Mouse (Mus musculus): ENCODE measurements around the gene Cfb. TPM values are rescaled to one million over a fixed set of nuclear protein-coding genes. Genes with fewer than 3 reads are reported as not detected.
A peak's percentile ranks its signal among the peaks of the same experiment; 100 is the strongest.
"Not testable (repeated sequence)": the region's sequence is repeated elsewhere in the genome, so short reads cannot be mapped to it uniquely, and the experiment has no call there.

The Cfb gene
- total RNA-seq, 4 experiments from 2014 or later: 9.5 to 29.5 (median 17.1) TPM

DNA sequence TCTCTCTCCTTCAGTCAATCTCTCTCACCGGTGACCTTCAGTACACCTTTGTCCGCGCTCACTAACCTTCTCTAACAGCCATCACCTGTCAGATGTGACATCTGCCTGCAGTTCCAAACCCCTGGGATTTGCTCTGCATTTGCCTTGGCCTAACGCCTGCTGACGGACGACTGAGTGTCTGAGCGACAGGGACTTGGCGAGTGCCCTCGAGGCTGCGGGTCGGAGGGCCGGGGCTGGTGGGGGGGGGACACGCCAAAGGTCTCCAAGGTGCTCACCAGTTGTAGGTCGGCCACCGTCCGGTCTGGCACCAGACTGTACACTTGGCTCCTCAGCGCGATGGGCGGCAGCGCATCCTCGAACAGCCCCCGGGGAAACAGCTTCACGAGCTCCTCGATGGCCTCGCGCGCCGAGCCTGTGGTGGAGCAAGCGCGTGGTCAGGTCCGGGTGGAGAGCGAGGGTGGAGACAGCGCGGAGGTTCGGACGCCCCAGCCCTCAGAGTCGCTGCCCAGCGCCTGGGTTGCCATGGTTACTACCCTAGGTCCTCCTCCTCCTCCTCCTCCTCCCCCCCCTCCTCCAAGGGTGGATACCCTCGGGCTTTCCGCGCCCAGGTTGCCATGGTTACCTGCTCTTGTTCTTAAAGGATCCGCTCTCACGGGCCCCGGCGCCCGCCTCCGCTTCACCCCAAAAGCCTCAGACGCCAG lies 26.0 kb downstream of the Cfb start:
- no peak for DNase-seq

DNA sequence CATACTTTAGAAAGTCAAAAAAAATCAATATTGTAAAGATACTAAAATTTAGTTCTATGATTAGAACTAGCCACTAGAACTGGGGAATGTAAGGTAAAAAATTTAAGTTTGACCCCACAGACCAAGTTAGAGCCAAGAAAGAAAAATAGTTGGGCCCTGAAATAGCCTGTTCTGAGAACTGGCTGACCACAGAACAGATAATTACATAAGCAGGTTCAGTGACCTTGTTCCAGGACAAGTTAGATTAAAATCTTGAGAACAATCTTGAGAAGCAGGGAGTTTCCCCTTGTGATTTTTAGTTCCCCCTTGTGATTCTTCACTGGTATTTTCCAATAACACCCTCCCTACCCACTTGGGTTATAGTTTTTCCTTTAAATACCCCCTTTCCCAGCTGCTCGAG lies 31.5 kb downstream of the Cfb start:
- DNase-seq: not testable (repeated sequence)

DNA sequence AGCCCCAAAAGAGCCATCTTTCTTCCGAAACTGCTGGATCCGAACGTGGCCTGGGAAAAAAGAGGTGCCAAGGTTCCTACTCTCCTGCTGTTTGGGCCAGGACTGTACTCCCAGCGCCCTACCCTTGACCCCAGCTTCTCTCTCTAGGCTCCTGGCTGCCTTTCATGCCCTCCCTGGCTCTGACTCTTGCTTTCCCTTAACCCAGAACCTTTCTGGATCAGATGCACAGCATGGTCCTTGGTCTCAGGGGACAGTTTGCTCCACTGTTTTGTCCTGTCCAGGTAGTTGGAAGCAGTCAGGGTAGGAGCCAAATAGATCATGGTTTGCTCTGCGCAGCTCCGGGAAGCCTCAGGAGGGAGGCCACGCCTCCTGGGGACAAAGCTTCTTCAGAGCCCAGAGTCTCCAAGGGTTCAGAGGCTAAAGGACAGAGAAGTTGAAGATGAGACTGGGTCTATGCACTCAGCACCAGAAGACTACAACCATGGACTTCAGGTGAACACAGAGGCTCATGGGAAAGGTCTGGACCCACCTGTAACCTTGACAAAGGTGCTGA lies 47.4 kb downstream of the Cfb start:
- no peak for DNase-seq

DNA sequence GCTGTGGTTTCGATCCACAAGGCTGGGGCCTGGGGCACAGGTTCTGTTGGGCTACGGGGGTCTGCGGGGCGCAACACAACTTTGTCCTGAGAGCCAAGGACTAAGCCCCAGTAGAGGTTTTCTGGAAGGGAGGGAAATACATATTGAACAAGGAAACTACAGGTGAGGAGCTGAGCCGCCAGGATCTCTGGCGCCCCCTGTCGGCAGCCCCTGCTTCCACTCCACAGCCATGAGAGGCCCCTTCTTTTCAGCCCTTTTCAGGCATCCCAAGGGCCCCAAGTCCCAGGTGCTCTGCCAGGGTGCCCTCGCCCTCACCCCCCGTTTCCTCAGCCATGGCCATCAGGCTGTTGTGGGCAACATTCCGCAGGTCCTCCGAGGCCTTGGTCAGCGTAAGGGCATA lies 48.6 kb downstream of the Cfb start:
- DNase-seq: not testable (repeated sequence)

DNA sequence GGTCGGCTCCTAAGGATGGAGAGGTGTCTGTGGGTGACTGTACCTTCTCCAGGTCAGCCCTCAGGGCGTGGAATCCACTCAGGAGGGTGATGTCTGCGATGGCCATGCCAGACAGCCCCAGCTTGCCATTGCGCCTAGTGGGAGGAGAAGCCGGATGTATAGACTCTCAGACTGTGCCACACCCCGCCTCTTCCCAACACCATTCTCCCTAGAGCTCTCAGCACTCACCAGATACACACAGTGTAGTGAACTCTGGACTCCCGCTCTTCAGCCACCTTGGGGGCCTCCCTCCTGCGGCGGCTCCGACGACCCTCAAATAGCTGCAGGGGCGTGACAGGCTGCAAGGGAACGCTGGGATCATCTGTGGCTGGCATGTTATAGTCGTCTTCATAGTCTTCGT lies 51.0 kb downstream of the Cfb start:
- DNase-seq: no peak

DNA sequence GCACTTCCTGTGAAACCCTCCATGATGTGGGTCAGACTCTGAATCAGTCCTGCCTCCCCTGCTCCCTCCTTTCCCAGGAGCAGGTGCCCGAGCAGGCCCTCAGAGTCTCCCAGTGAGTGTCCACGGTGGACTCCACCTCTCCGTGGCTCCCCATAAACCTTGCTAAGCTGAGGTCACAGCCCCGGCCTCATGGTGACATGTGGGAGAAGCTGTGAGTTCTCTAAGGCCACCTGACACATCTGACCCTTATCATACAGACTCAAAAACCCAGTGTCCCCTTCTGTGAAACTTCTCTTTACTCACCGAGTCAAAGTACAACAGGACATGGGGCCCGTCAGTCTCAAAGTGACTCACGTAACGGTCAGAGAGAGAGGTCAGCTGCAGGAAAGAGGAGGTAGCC lies 51.5 kb downstream of the Cfb start:
- not testable (repeated sequence) for DNase-seq

DNA sequence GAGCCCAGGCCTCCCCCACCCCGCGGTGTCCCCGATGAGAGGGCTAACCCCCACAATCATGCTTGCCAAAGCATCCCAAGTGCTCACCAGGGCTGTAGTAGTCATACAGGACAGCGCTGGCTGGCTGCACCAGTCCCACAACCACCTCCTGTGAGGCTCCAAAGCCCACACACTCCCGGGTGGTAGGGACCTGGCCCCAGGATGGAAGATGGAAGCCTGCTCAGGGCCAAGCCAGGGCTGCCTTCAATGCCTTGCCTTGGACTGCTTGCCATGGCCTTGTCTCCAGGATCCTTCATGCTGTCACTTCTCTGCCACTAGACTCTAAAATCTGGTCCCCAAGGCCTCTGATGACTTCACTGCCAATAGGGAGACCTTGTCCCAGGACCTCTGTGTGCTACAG lies 51.9 kb downstream of the Cfb start:
- DNase-seq: peak; percentile 80

DNA sequence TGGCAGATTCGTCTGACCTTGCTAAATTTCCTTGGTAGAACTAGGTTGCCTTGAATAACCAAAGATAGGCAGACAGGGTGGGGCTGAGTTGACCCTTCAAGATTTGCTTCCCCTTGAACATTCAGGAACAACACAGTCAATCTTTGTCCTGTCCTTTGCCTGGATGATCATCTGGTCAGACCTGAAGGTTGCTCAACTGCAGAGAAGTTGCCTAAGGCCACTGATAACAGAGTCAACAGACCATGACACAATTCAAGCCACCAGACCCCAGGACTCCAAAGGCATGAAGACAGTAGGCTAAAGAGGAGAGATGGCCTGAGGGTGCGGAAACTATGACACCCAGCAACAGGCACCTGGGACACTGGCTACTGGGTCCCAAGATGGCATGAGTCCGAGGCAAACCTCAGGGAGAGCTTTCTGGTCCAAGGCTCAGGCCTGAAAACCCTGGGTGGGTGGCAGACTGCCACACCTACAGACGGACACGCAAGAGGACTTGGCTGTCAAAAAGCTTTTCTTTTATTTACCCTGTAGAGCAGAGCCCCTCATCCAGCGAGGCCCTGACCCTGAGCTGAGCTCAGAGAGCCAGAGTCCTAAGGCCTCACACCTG lies 53.6 kb downstream of the Cfb start:
- no peak for DNase-seq

DNA sequence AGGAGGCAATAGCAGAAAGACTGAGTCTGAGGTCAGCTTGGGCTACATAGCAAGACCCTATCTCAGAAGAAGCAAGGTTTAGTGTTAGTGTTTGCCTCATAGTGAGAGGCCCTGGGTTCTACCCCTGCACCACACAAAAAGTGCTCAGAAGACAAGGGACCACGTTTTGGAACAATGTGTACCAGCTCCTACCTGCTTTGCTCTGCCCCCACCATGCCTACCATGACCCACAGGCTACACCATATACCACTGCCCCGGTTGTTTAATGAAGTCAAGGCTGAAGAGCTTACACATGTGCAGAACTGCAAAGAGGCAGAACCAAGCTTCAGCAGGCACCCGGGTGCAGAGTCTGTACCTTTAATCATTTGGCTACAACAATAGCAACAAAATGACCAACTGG lies 55.1 kb downstream of the Cfb start:
- no peak for DNase-seq

Small RNAs within 50 kb of the gene (microRNA-seq; reads per million reads assigned to microRNA genes)
- 0.18 to 0.50 reads per million in 2 experiments for gene Mir6970
- 2.2 to 3.7 reads per million in 2 experiments for gene Mir6971
- gene Mir6972: 0 to 0.18 reads per million in 2 experiments

Other genes starting within 250 kb of the Cfb start
- gene Egfl8, start 246.5 kb downstream of the Cfb start, total RNA-seq (2022): 1 to 10 TPM; 1.7 to 3.5 (median 1.9) TPM
- gene Ppt2, start 234.0 kb downstream of the Cfb start, total RNA-seq (2022): 10 to 100 TPM; 59.2 to 70.5 (median 64.3) TPM
- 10 to 100 TPM in 3 of 4 experiments, 1 to 10 TPM in 1; 7.0 to 36.3 (median 20.6) TPM for gene Prrt1, start 233.0 kb downstream of the Cfb start, total RNA-seq (2022)
- 10 to 100 TPM; 13.0 to 15.5 (median 15.1) TPM for gene Fkbpl, start 217.8 kb downstream of the Cfb start, total RNA-seq (2022)
- 10 to 100 TPM; 47.1 to 56.6 (median 51.1) TPM for gene Atf6b, start 215.4 kb downstream of the Cfb start, total RNA-seq (2022)
- gene Tnxb, start 192.0 kb downstream of the Cfb start, total RNA-seq (2022): 10 to 100 TPM; 27.6 to 54.1 (median 41.4) TPM
- gene C4b, start 118.6 kb downstream of the Cfb start, total RNA-seq (2022): 100 to 1,000 TPM; 116 to 180 (median 142) TPM
- gene Cyp21a1, start 58.0 kb downstream of the Cfb start, total RNA-seq (2022): over 10,000 TPM in 2 of 4 experiments, 1,000 to 10,000 TPM in 2; 6,868 to 18,233 (median 12,184) TPM
- gene Stk19, start 25.6 kb downstream of the Cfb start, total RNA-seq (2022): 10 to 100 TPM; 43.2 to 75.9 (median 64.6) TPM
- 10 to 100 TPM; 48.2 to 76.5 (median 67.0) TPM for gene Dxo, start 25.5 kb downstream of the Cfb start, total RNA-seq (2022)
- gene Skiv2l, start 12.3 kb downstream of the Cfb start, total RNA-seq (2022): 10 to 100 TPM; 67.2 to 85.0 (median 83.5) TPM
- 10 to 100 TPM; 41.7 to 59.8 (median 53.8) TPM for gene Nelfe, start 12.1 kb downstream of the Cfb start, total RNA-seq (2022)
- 10 to 100 TPM; 15.0 to 21.0 (median 18.0) TPM for gene Zbtb12, start 17.0 kb upstream of the Cfb start, total RNA-seq (2022)
- under 1 TPM in 1 of 4 experiments, not detected in 3; 0.89 TPM for gene Gm20547, start 19.5 kb upstream of the Cfb start, total RNA-seq (2022)
- gene C2, start 35.7 kb upstream of the Cfb start, total RNA-seq (2022): 100 to 1,000 TPM in 3 of 4 experiments, 10 to 100 TPM in 1; 86.8 to 164 (median 129) TPM
- gene Ehmt2, start 36.0 kb upstream of the Cfb start, total RNA-seq (2022): 100 to 1,000 TPM; 148 to 179 (median 173) TPM
- gene Slc44a4, start 51.9 kb upstream of the Cfb start, total RNA-seq (2022): 1 to 10 TPM in 2 of 4 experiments, under 1 TPM in 2; 0.73 to 1.8 (median 1.1) TPM
- gene Neu1, start 68.7 kb upstream of the Cfb start, total RNA-seq (2022): 10 to 100 TPM; 27.3 to 39.4 (median 28.1) TPM
- 100 to 1,000 TPM in 1 of 4 experiments, 10 to 100 TPM in 3; 24.5 to 115 (median 36.0) TPM for gene Hspa1b, start 96.7 kb upstream of the Cfb start, total RNA-seq (2022)
- under 1 TPM in 1 of 4 experiments, not detected in 3; 0.73 TPM for gene Gm20481, start 107.4 kb upstream of the Cfb start, total RNA-seq (2022)
- 10 to 100 TPM; 11.9 to 35.8 (median 14.4) TPM for gene Hspa1a, start 109.6 kb upstream of the Cfb start, total RNA-seq (2022)
- under 1 TPM; 0.14 to 0.25 (median 0.17) TPM for gene Hspa1l, start 110.2 kb upstream of the Cfb start, total RNA-seq (2022)
- gene Lsm2, start 119.3 kb upstream of the Cfb start, total RNA-seq (2022): 10 to 100 TPM; 28.2 to 35.4 (median 30.1) TPM
- 10 to 100 TPM; 57.9 to 76.0 (median 67.7) TPM for gene Vars, start 138.5 kb upstream of the Cfb start, total RNA-seq (2022)
- gene Vwa7, start 154.1 kb upstream of the Cfb start, total RNA-seq (2022): 1 to 10 TPM in 2 of 4 experiments, under 1 TPM in 2; 0.75 to 1.8 (median 1.2) TPM
- gene Sapcd1, start 165.5 kb upstream of the Cfb start, total RNA-seq (2022): 1 to 10 TPM in 2 of 4 experiments, under 1 TPM in 2; 0.91 to 2.8 (median 0.99) TPM
- gene Msh5, start 184.2 kb upstream of the Cfb start, total RNA-seq (2022): 1 to 10 TPM in 3 of 4 experiments, under 1 TPM in 1; 0.73 to 4.0 (median 2.2) TPM
- 100 to 1,000 TPM in 2 of 4 experiments, 10 to 100 TPM in 2; 83.2 to 134 (median 113) TPM for gene Clic1, start 187.4 kb upstream of the Cfb start, total RNA-seq (2022)
- gene Ddah2, start 196.5 kb upstream of the Cfb start, total RNA-seq (2022): 10 to 100 TPM; 12.4 to 29.5 (median 21.6) TPM
- not detected for gene Ly6g6c, start 202.9 kb upstream of the Cfb start, total RNA-seq (2022)
- gene Mpig6b, start 203.7 kb upstream of the Cfb start, total RNA-seq (2022): not detected
- gene Ly6g6e, start 214.4 kb upstream of the Cfb start, total RNA-seq (2022): not detected
- gene Ly6g6d, start 215.5 kb upstream of the Cfb start, total RNA-seq (2022): under 1 TPM in 2 of 4 experiments, not detected in 2; 0.46 to 0.68 TPM
- gene Ly6g6f, start 223.1 kb upstream of the Cfb start, total RNA-seq (2022): not detected
- gene Abhd16a, start 226.7 kb upstream of the Cfb start, total RNA-seq (2022): 100 to 1,000 TPM in 2 of 4 experiments, 10 to 100 TPM in 2; 79.4 to 124 (median 103) TPM
- gene Ly6g5c, start 245.8 kb upstream of the Cfb start, total RNA-seq (2022): not detected